Comparison of ENCODE assay signal across 30 mouse cellular contexts in genomic region chr14:87422432-87422831, GRCm38 (mm10). TPM values are rescaled to one million over a fixed set of nuclear protein-coding genes. Genes with fewer than 3 reads are reported as not detected.
A peak's percentile ranks its signal among the peaks of the same experiment; 100 is the strongest.
DNase-seq lines count a peak whose midpoint lies in the region; ATAC-seq and TF ChIP-seq lines count a peak whose summit lies in the region.
"Had no signal": no experiment of that assay in that cellular context is flagged by ENCODE, and none has a peak within 500 bp of the region (broad histone marks: within the 10 kb centered on the region; RNA-seq: fewer than 3 reads in every experiment).

No protein-coding gene starts in this region.

- no peak for TF ChIP-seq EP300 in MEL (IDR thresholded peaks at IDR 0.05; ENCODE audit: low read depth in 1 of 2, low read length in 2 of 2)

- H3K27me3 ChIP-seq in kidney, adult 2 months (replicated peaks; ENCODE audit: control insufficient read depth, insufficient read depth, low read length) = no peaks in the 10 kb centered on the region
- H3K27me3 ChIP-seq in MEL (ENCODE audit: control insufficient read depth in 1 of 2, insufficient read depth in 2 of 2, low read length in 2 of 2) = no peaks in the 10 kb centered on the region
- H3K27me3 ChIP-seq: embryonic facial prominence, embryonic 13.5 days; forebrain, embryonic 13.5 days; heart, embryonic 12.5 days; heart, embryonic 15.5 days; hindbrain, embryonic 13.5 days had no signal

- DNase-seq in kidney, adult 2 months = peak; percentile 31
- DNase-seq in kidney, adult 18-20 months = no peak
- no peak for DNase-seq in MEL (ENCODE audit: low read depth, low spot score)
- peak; percentile 29 for DNase-seq in induced T-regulatory cell, adult 2 months (ENCODE audit: low read depth)
- no peak for DNase-seq in layer of hippocampus, postnatal 14 days (ENCODE audit: low spot score in 2 of 2)
- no peak for DNase-seq in kidney, adult 11 months
- no peak for DNase-seq in retina, embryonic 14.5 days (ENCODE audit: low spot score)
- DNase-seq: adrenal gland, postnatal 10 days; adrenal gland, postnatal 36 days; cerebellum, adult 11-12 months; cerebellum, adult 8-10 months; cerebellum, postnatal 36 days; embryo, embryonic 11 days; gastrocnemius, postnatal 14 days; heart, adult 11 months; heart, postnatal 10 days; heart, postnatal 36 days had no signal

- TF ChIP-seq POLR2A in kidney, adult 2 months (IDR thresholded peaks at IDR 0.05; ENCODE audit: low read depth, low read length) = no peak
- TF ChIP-seq POLR2A in MEL (IDR thresholded peaks at IDR 0.05; ENCODE audit: control insufficient read depth in 1 of 2, insufficient read depth in 1 of 2, low read depth in 1 of 2, low read length in 2 of 2, poor library complexity in 1 of 2) = no peak

- H3K36me3 ChIP-seq in kidney, adult 2 months (ENCODE audit: control insufficient read depth, insufficient read depth, low read length) = no peaks in the 10 kb centered on the region
- peaks cover 2 to 66% of the 10 kb centered on the region in 2 experiments for H3K36me3 ChIP-seq in MEL (ENCODE audit: control insufficient read depth in 1 of 2, insufficient read depth in 2 of 2, low read length in 2 of 2)
- H3K36me3 ChIP-seq: embryonic facial prominence, embryonic 10.5 days; embryonic facial prominence, embryonic 13.5 days; forebrain, embryonic 10.5 days; heart, embryonic 12.5 days; heart, embryonic 15.5 days; hindbrain, embryonic 10.5 days; hindbrain, embryonic 13.5 days had no signal

- WGBS in kidney, adult 2 months = 52% methylated on average over 3 of the region's 3 CpGs

- peaks cover 5% of the 10 kb centered on the region; the same call in 1 of the 2 replicates for H3K4me1 ChIP-seq in kidney, adult 2 months (ENCODE audit: control insufficient read depth, insufficient read depth, low read length)
- peaks cover 31 to 40% of the 10 kb centered on the region in 2 experiments for H3K4me1 ChIP-seq in MEL (ENCODE audit: control insufficient read depth in 1 of 2, insufficient read depth in 2 of 2, low read length in 2 of 2)

- no peaks in the 10 kb centered on the region for H3K9me3 ChIP-seq in MEL (replicated peaks; ENCODE audit: insufficient read depth, low read length)
- H3K9me3 ChIP-seq: embryonic facial prominence, embryonic 10.5 days; embryonic facial prominence, embryonic 13.5 days; forebrain, embryonic 10.5 days; forebrain, embryonic 13.5 days; heart, embryonic 12.5 days; heart, embryonic 15.5 days; hindbrain, embryonic 10.5 days; hindbrain, embryonic 13.5 days had no signal

- H3K9ac ChIP-seq in MEL (ENCODE audit: control insufficient read depth, low read depth, low read length, poor library complexity, severe bottlenecking) = no peak overlapping the region
- H3K9ac ChIP-seq: embryonic facial prominence, embryonic 13.5 days; forebrain, embryonic 13.5 days; heart, embryonic 12.5 days; heart, embryonic 15.5 days; hindbrain, embryonic 13.5 days had no signal

- no peak for TF ChIP-seq CTCF in kidney, adult 2 months (conservative IDR thresholded peaks at IDR 0.05; ENCODE audit: insufficient read depth, insufficient read length, low read depth, low read length)
- no peak for TF ChIP-seq CTCF in MEL (IDR thresholded peaks at IDR 0.05 in 2 of 3, conservative IDR thresholded peaks at IDR 0.05 in 1 of 3; ENCODE audit: control insufficient read depth in 1 of 3, insufficient read depth in 1 of 3, low read depth in 2 of 3, low read length in 3 of 3, poor library complexity in 1 of 3, severe bottlenecking in 1 of 3)

- peaks cover 64% of the 10 kb centered on the region for H3K79me2 ChIP-seq in MEL (ENCODE audit: control insufficient read depth, insufficient read depth, low read length, poor library complexity)

- no peak overlapping the region for H3K4me3 ChIP-seq in kidney, adult 2 months (ENCODE audit: insufficient read depth, low read depth, low read length)
- no peak overlapping the region for H3K4me3 ChIP-seq in MEL (ENCODE audit: control insufficient read depth in 1 of 2, insufficient read depth in 1 of 2, low read depth in 2 of 2, low read length in 2 of 2)
- H3K4me3 ChIP-seq: embryonic facial prominence, embryonic 10.5 days; embryonic facial prominence, embryonic 13.5 days; erythroblast, embryonic 14.5 days; forebrain, embryonic 10.5 days; forebrain, embryonic 13.5 days; heart, embryonic 12.5 days; heart, embryonic 15.5 days; hindbrain, embryonic 10.5 days; hindbrain, embryonic 13.5 days had no signal

- peak; percentile 30 for ATAC-seq in CD4-positive, CD25-positive, alpha-beta regulatory T cell, adult 4 months
- ATAC-seq: forebrain, embryonic 13.5 days; forebrain, embryonic 16.5 days; hindbrain, embryonic 16.5 days; intestine, postnatal 0 days had no signal

- no peak overlapping the region for H3K27ac ChIP-seq in kidney, adult 2 months (ENCODE audit: insufficient read depth, low read depth, low read length)
- H3K27ac ChIP-seq in MEL (ENCODE audit: control insufficient read depth, low read depth, low read length) = no peak overlapping the region
- H3K27ac ChIP-seq: embryonic facial prominence, embryonic 10.5 days; embryonic facial prominence, embryonic 13.5 days; forebrain, embryonic 10.5 days; forebrain, embryonic 13.5 days; hindbrain, embryonic 10.5 days; hindbrain, embryonic 13.5 days had no signal

- TF ChIP-seq RAD21 in MEL (IDR thresholded peaks at IDR 0.05; ENCODE audit: low read depth, low read length) = no peak

TF ChIP-seq in MEL, 35 proteins besides CTCF, POLR2A, EP300 and RAD21:
- TF ChIP-seq MAFK (IDR thresholded peaks at IDR 0.05; ENCODE audit: borderline replicate concordance, low read depth, low read length) = peak; percentile 54; the same call in 1 of the 2 replicates
- no peak for TF ChIP-seq GABPA (IDR thresholded peaks at IDR 0.05; ENCODE audit: low read depth, low read length)
- no peak for TF ChIP-seq TAL1 (IDR thresholded peaks at IDR 0.05; ENCODE audit: low read length)
- TF ChIP-seq USF1 (IDR thresholded peaks at IDR 0.05; ENCODE audit: low read depth, low read length) = no peak
- no peak for TF ChIP-seq MYB (IDR thresholded peaks at IDR 0.05; ENCODE audit: low read depth, low read length)
- no peak for TF ChIP-seq SIN3A (IDR thresholded peaks at IDR 0.05; ENCODE audit: low read length)
- no peak for TF ChIP-seq ZNF384 (IDR thresholded peaks at IDR 0.05; ENCODE audit: low read depth, low read length)
- no peak for TF ChIP-seq TCF12 (IDR thresholded peaks at IDR 0.05; ENCODE audit: low read depth, low read length)
TF ChIP-seq in MEL: peak in this region for 1.

RNA-seq across cellular contexts. Expression of gene Tdrd3, which starts 6.0 kb away (rescaled TPM):
- 4.1 and 4.9 TPM in 2 replicates for polyA plus RNA-seq in kidney, adult 2 months (2012; rRNA removed)
- polyA plus RNA-seq in CD4-positive, CD25-positive, alpha-beta regulatory T cell, adult 4 months (2017; shearing (Covaris generic)) = 10 to 100 TPM; 26.1 to 32.5 TPM
- total RNA-seq in MEL (2012; rRNA removed) = 22.2 and 22.6 TPM in 2 replicates
- 10 to 100 TPM in 1 of 2 experiments, not detected in 1; 22.5 TPM for polyA plus RNA-seq in MEL (2012; ENCODE audit: insufficient read depth in 1 of 2, insufficient read length in 2 of 2, low read depth in 1 of 2, low replicate concordance in 2 of 2, missing spikeins in 1 of 2)
- 10 to 100 TPM; 27.7 to 28.3 TPM for total RNA-seq in layer of hippocampus, postnatal 14 days (2021)

Comparison
In these comparisons a context has a peak if more than half of its experiments do, and no peak if none do; other contexts are left out.
1. DNase-seq: peak in kidney, adult 2 months (single experiment) and induced T-regulatory cell, adult 2 months (single experiment); none in kidney, adult 18-20 months (single experiment), MEL (single experiment), layer of hippocampus, postnatal 14 days (0 of 2), kidney, adult 11 months (single experiment) and retina, embryonic 14.5 days (single experiment).